In genomic region chr3:63551661-63552060, GRCm38 (mm10) we compare ENCODE assay signal across 25 mouse cellular contexts.
A peak's percentile ranks its signal among the peaks of the same experiment; 100 is the strongest.
DNase-seq lines count a peak whose midpoint lies in the region; ATAC-seq and TF ChIP-seq lines count a peak whose summit lies in the region.
"Had no signal": no experiment of that assay in that cellular context is flagged by ENCODE, and none has a peak within 500 bp of the region (broad histone marks: within the 10 kb centered on the region; RNA-seq: fewer than 3 reads in every experiment).

No protein-coding gene starts in this region.

- H3K27ac ChIP-seq in CH12.LX (ENCODE audit: insufficient read depth, low read depth) = no peak overlapping the region
- H3K27ac ChIP-seq in embryonic facial prominence, embryonic 12.5 days = peak overlapping the region; percentile 46; the same call in 1 of the 2 replicates
- H3K27ac ChIP-seq in embryonic fibroblast, embryonic 13.5 days (ENCODE audit: insufficient read depth, low read length) = peak overlapping the region; percentile 11
- H3K27ac ChIP-seq in limb, embryonic 15.5 days = no peak overlapping the region
- H3K27ac ChIP-seq: forebrain, embryonic 12.5 days; heart, adult 2 months; heart, embryonic 15.5 days; hindbrain, embryonic 15.5 days had no signal

- in situ Hi-C loops in CH12.LX (cut with MboI; ENCODE audit: low pct_ligation_motif_present, low pct_unique_long_range_greater_than_20kb, low sequenced_read_pairs) = loop anchor here (10.0 kb wide), 1 partner anchor 313 kb away; no protein-coding TSS in a partner anchor

- H3K9me3 ChIP-seq in CH12.LX (replicated peaks; ENCODE audit: low read length) = no peaks in the 10 kb centered on the region
- H3K9me3 ChIP-seq in embryonic facial prominence, embryonic 12.5 days = no peaks in the 10 kb centered on the region
- H3K9me3 ChIP-seq in limb, embryonic 15.5 days = no peaks in the 10 kb centered on the region
- H3K9me3 ChIP-seq: forebrain, embryonic 12.5 days; heart, embryonic 15.5 days; hindbrain, embryonic 15.5 days had no signal

- TF ChIP-seq EP300 in CH12.LX (IDR thresholded peaks at IDR 0.05; ENCODE audit: low read length) = no peak

- H3K4me1 ChIP-seq in CH12.LX (ENCODE audit: control insufficient read depth in 1 of 2, insufficient read depth in 2 of 2) = peaks cover 0 to 6% of the 10 kb centered on the region in 2 experiments; a peak in 2 of 4 replicates
- H3K4me1 ChIP-seq in embryonic facial prominence, embryonic 12.5 days = no peaks in the 10 kb centered on the region
- no peaks in the 10 kb centered on the region; the same call in 1 of the 2 replicates for H3K4me1 ChIP-seq in embryonic fibroblast, embryonic 13.5 days (ENCODE audit: control insufficient read depth, insufficient read depth, low read length)
- 0 out of 2 replicates have a peak, but pooled peaks cover 2% of the 10 kb centered on the region for H3K4me1 ChIP-seq in limb, embryonic 15.5 days
- H3K4me1 ChIP-seq: forebrain, embryonic 12.5 days; heart, embryonic 15.5 days had no signal

- H3K4me3 ChIP-seq in CH12.LX (replicated peaks in 1 of 3; ENCODE audit: low read depth in 2 of 3, low read length in 2 of 3, poor library complexity in 1 of 3) = no peak overlapping the region
- no peak overlapping the region for H3K4me3 ChIP-seq in embryonic facial prominence, embryonic 12.5 days
- H3K4me3 ChIP-seq in embryonic fibroblast, embryonic 13.5 days (ENCODE audit: insufficient read depth, low read length) = no peak overlapping the region
- H3K4me3 ChIP-seq in limb, embryonic 15.5 days = no peak overlapping the region
- H3K4me3 ChIP-seq: forebrain, embryonic 12.5 days; heart, adult 2 months; heart, embryonic 15.5 days; hindbrain, embryonic 15.5 days had no signal

- H3K36me3 ChIP-seq in CH12.LX (replicated peaks in 1 of 2; ENCODE audit: control insufficient read depth in 1 of 2, insufficient read depth in 1 of 2, low read length in 1 of 2) = no peaks in the 10 kb centered on the region
- no peaks in the 10 kb centered on the region for H3K36me3 ChIP-seq in embryonic facial prominence, embryonic 12.5 days
- H3K36me3 ChIP-seq in limb, embryonic 15.5 days = no peaks in the 10 kb centered on the region
- H3K36me3 ChIP-seq: forebrain, embryonic 12.5 days; heart, embryonic 15.5 days; hindbrain, embryonic 15.5 days had no signal

- no peak for TF ChIP-seq POLR2A in CH12.LX (IDR thresholded peaks at IDR 0.05; ENCODE audit: low read depth, low read length)
- TF ChIP-seq POLR2A in embryonic fibroblast, embryonic 13.5 days (IDR thresholded peaks at IDR 0.05; ENCODE audit: low read depth, low read length) = no peak

- DNase-seq in CH12.LX (ENCODE audit: extremely low read depth) = no peak
- DNase-seq in yolk sac, embryonic 10.5 days (ENCODE audit: low spot score) = no peak
- no peak for DNase-seq in gastrocnemius, postnatal 14 days
- DNase-seq in heart, postnatal 36 days = no peak
- DNase-seq: adrenal gland, postnatal 14 days; B cell, adult 2 months; cerebellum, adult 11-12 months; cerebellum, adult 9-10 months; cerebellum, postnatal 25 days; gastrocnemius, postnatal 10 days; heart, adult 2 months; heart, postnatal 14 days; kidney, adult 2 months had no signal

- WGBS in embryonic facial prominence, embryonic 12.5 days = 34% methylated on average over 5 of the region's 5 CpGs
- 37% methylated on average over 5 of the region's 5 CpGs for WGBS in limb, embryonic 15.5 days

- peak; percentile 72; the same call in 1 of the 2 replicates for ATAC-seq in embryonic facial prominence, embryonic 12.5 days (ENCODE audit: insufficient number of reproducible peaks, insufficient read depth, low FRiP score, low TSS enrichment)
- ATAC-seq in limb, embryonic 15.5 days (ENCODE audit: insufficient number of reproducible peaks, low FRiP score, low TSS enrichment, low read depth) = peak; percentile 52; the same call in 1 of the 2 replicates
- ATAC-seq: activated CD4-positive, CD25-positive, alpha-beta regulatory T cell, adult 4 months; CD4-positive, CD25-positive, alpha-beta regulatory T cell, adult 4 months; forebrain, embryonic 16.5 days; intestine, embryonic 16.5 days; Patski had no signal

- peak overlapping the region; percentile 55; the same call in 1 of the 2 replicates for H3K4me2 ChIP-seq in CH12.LX (ENCODE audit: insufficient read depth, low read depth, poor library complexity, severe bottlenecking)
- H3K4me2 ChIP-seq in embryonic facial prominence, embryonic 12.5 days (replicated peaks) = no peak overlapping the region
- H3K4me2 ChIP-seq in limb, embryonic 15.5 days = no peak overlapping the region
- H3K4me2 ChIP-seq: forebrain, embryonic 12.5 days; heart, embryonic 11.5 days; heart, embryonic 15.5 days; hindbrain, embryonic 15.5 days had no signal

- no peaks in the 10 kb centered on the region for H3K27me3 ChIP-seq in CH12.LX (replicated peaks)
- no peaks in the 10 kb centered on the region for H3K27me3 ChIP-seq in embryonic facial prominence, embryonic 12.5 days
- H3K27me3 ChIP-seq in limb, embryonic 15.5 days = no peaks in the 10 kb centered on the region
- H3K27me3 ChIP-seq: forebrain, embryonic 12.5 days; heart, embryonic 15.5 days; hindbrain, embryonic 15.5 days; Patski had no signal

- dilution Hi-C loops in CH12.LX (cut with MboI; ENCODE audit: extremely low pct_ligation_motif_present, extremely low pct_unique_long_range_greater_than_20kb, low sequenced_read_pairs) = no loop called here

- H3K79me2 ChIP-seq in CH12.LX (replicated peaks; ENCODE audit: control insufficient read depth, extremely low read depth, insufficient read depth, poor library complexity, severe bottlenecking) = no peaks in the 10 kb centered on the region

- intact Hi-C loops in gastrocnemius, postnatal 14 days (cut with DNase I; ENCODE audit: low total_unique reads) = no loop called here
- intact Hi-C loops in heart, postnatal 36 days (cut with DNase I) = loop anchor here (5.0 kb wide), 1 partner anchor 376 kb away; the partner anchor contains the start of gene E130311K13Rik

- H3K9ac ChIP-seq in CH12.LX (ENCODE audit: insufficient read depth, low read depth) = 0 out of 2 replicates have a peak overlapping the region, but pooled peaks have one; percentile 19
- no peak overlapping the region for H3K9ac ChIP-seq in embryonic facial prominence, embryonic 12.5 days
- H3K9ac ChIP-seq in limb, embryonic 15.5 days = no peak overlapping the region
- H3K9ac ChIP-seq: forebrain, embryonic 12.5 days; heart, embryonic 15.5 days; hindbrain, embryonic 15.5 days had no signal

- no peak for TF ChIP-seq CTCF in CH12.LX (conservative IDR thresholded peaks at IDR 0.05 in 1 of 2, IDR thresholded peaks at IDR 0.05 in 1 of 2; ENCODE audit: low read depth in 2 of 2, low read length in 2 of 2)
- no peak for TF ChIP-seq CTCF in embryonic fibroblast, embryonic 13.5 days (IDR thresholded peaks at IDR 0.05; ENCODE audit: borderline replicate concordance, insufficient read depth, low read length)

- TF ChIP-seq RAD21 in CH12.LX (IDR thresholded peaks at IDR 0.05; ENCODE audit: low read depth, low read length) = no peak

TF ChIP-seq in CH12.LX, 34 proteins besides CTCF, POLR2A, EP300 and RAD21:
- TF ChIP-seq UBTF (IDR thresholded peaks at IDR 0.05; ENCODE audit: low read depth, low read length) (no peak), HCFC1 (IDR thresholded peaks at IDR 0.05; ENCODE audit: low read depth, low read length) (no peak), GABPA (IDR thresholded peaks at IDR 0.05; ENCODE audit: insufficient replicate concordance, low read depth, low read length) (no peak), PAX5 (IDR thresholded peaks at IDR 0.05; ENCODE audit: low read length) (no peak)

Comparison
In these comparisons a context has a peak if more than half of its experiments do, and no peak if none do; other contexts are left out.
1. H3K27ac ChIP-seq: peak in embryonic facial prominence, embryonic 12.5 days (single experiment) and embryonic fibroblast, embryonic 13.5 days (single experiment); none in CH12.LX (single experiment) and limb, embryonic 15.5 days (single experiment).